ENCODE assay signal across 9 mouse cellular contexts in the genomic region with DNA sequence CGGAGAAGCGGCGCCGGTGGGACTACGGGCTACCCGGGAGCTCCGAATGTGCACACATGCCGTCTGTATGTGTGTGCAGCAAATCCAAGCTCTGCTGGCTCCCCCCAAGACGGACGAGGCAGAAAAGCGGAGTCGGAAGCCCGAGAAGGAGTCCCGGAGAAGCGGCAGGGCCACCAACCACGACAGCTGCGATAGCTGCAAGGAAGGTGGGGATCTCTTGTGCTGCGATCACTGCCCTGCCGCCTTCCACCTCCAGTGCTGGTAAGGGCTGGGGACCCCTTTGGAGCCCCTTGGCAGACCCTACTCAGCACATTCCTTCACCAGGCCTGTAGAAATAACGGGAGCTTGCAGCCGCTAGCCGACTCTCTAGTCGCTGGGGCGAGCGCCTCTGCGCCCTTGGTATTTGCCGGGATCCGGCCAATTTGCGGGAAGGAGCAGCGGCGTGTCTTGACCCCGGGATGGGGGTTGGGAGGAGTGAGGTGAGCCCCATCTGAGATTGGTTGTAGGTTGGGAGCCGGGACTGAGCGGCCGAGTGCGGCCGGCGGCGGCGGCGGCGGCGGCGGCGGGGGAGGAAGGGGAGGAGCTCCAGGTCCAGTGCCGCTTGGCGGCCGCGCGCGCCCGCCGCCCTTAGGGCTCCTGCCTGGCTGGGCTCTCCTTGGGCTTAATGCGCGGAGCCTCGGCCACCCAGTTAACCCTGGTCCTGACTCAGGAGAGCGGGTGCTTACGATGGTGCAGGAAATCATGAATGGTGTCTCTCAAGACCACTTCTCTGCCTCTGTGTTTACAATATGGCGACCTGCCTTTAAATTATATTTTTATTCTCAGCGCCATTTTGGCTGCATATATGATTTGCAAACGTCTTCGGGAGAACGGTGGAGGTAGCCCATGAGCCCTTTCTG. TPM values are rescaled to one million over a fixed set of nuclear protein-coding genes. Genes with fewer than 3 reads are reported as not detected.
DNase-seq lines count a peak whose midpoint lies in the region; ATAC-seq and TF ChIP-seq lines count a peak whose summit lies in the region.
"Had no signal": no experiment of that assay in that cellular context is flagged by ENCODE, and none has a peak within 500 bp of the region (broad histone marks: within the 10 kb centered on the region; RNA-seq: fewer than 3 reads in every experiment).

No protein-coding gene starts in this region.

- peak overlapping the region; percentile 87 for H3K4me2 ChIP-seq in embryonic facial prominence, embryonic 15.5 days (replicated peaks)
- peak overlapping the region; percentile 91 for H3K4me2 ChIP-seq in heart, embryonic 14.5 days (ENCODE audit: low read length)
- H3K4me2 ChIP-seq in liver, embryonic 14.5 days (ENCODE audit: low read depth), result peak overlapping the region; percentile 95
- H3K4me2 ChIP-seq in neural tube, embryonic 14.5 days (ENCODE audit: low read depth, low read length), result peak overlapping the region; percentile 89

- H3K9ac ChIP-seq in embryonic facial prominence, embryonic 15.5 days, result peak overlapping the region; percentile 100
- H3K9ac ChIP-seq in heart, embryonic 14.5 days (ENCODE audit: low read length), result peak overlapping the region; percentile 100
- peak overlapping the region; percentile 96 for H3K9ac ChIP-seq in liver, embryonic 14.5 days (replicated peaks)
- peak overlapping the region; percentile 92 for H3K9ac ChIP-seq in neural tube, embryonic 14.5 days (replicated peaks; ENCODE audit: low read depth, low read length)

- peaks cover 14% of the 10 kb centered on the region for H3K4me1 ChIP-seq in embryonic facial prominence, embryonic 15.5 days
- H3K4me1 ChIP-seq in heart, embryonic 14.5 days (ENCODE audit: control insufficient read depth in 2 of 2, insufficient read depth in 2 of 2, low read length in 2 of 2), result peaks cover 4 to 18% of the 10 kb centered on the region in 2 experiments
- H3K4me1 ChIP-seq in liver, embryonic 14.5 days (replicated peaks; ENCODE audit: control insufficient read depth in 2 of 2, insufficient read depth in 2 of 2, low read length in 1 of 2), result peaks cover 10 to 15% of the 10 kb centered on the region in 2 experiments; a peak in 3 of 4 replicates
- 0 out of 2 replicates have a peak, but pooled peaks cover 4% of the 10 kb centered on the region for H3K4me1 ChIP-seq in neural tube, embryonic 14.5 days (ENCODE audit: control insufficient read depth, insufficient read depth, low read length)

- H3K27ac ChIP-seq in embryonic facial prominence, embryonic 15.5 days (replicated peaks), result peak overlapping the region; percentile 95
- H3K27ac ChIP-seq in heart, embryonic 14.5 days (replicated peaks in 1 of 2; ENCODE audit: control insufficient read depth in 1 of 2, insufficient read depth in 1 of 2, low read depth in 2 of 2, low read length in 2 of 2), result peak overlapping the region; percentile 89 to 93
- H3K27ac ChIP-seq in liver, embryonic 14.5 days, result peak overlapping the region; percentile 77
- peak overlapping the region; percentile 93 for H3K27ac ChIP-seq in neural tube, embryonic 14.5 days (ENCODE audit: low read depth, low read length)

- TF ChIP-seq EP300 in liver, embryonic 14.5 days (IDR thresholded peaks at IDR 0.05; ENCODE audit: low read depth), result no peak

- peak overlapping the region; percentile 99 for H3K4me3 ChIP-seq in embryonic facial prominence, embryonic 15.5 days (replicated peaks)
- peak overlapping the region; percentile 92 to 96 for H3K4me3 ChIP-seq in heart, embryonic 14.5 days (ENCODE audit: control insufficient read depth in 1 of 2, insufficient read depth in 1 of 2, low read depth in 1 of 2, low read length in 2 of 2)
- peak overlapping the region; percentile 92 to 94 for H3K4me3 ChIP-seq in liver, embryonic 14.5 days (ENCODE audit: insufficient read depth in 1 of 2, low read depth in 2 of 2, low read length in 2 of 2)
- H3K4me3 ChIP-seq in neural tube, embryonic 14.5 days (ENCODE audit: low read depth, low read length), result peak overlapping the region; percentile 99

- ATAC-seq in embryonic facial prominence, embryonic 15.5 days (ENCODE audit: insufficient number of reproducible peaks, low FRiP score, low TSS enrichment, low read depth), result no peak
- no peak for ATAC-seq in heart, embryonic 14.5 days (ENCODE audit: insufficient number of reproducible peaks, insufficient read depth, low FRiP score, low read depth)
- no peak for ATAC-seq in liver, embryonic 14.5 days (ENCODE audit: insufficient read depth)
- no peak for ATAC-seq in neural tube, embryonic 14.5 days (ENCODE audit: low read depth)

- DNase-seq in A20 (ENCODE audit: low read depth, low spot score), result peak; percentile 88
- peak; percentile 79 to 87 for DNase-seq in adrenal gland, postnatal 36 days
- DNase-seq in kidney, postnatal 10 days, result peak; percentile 85
- DNase-seq in liver, embryonic 14.5 days (ENCODE audit: low read depth in 3 of 3, low spot score in 3 of 3), result peak in 2 of 3 experiments; percentile 45 to 50
- peak; percentile 83 for DNase-seq in testis, postnatal 10 days (ENCODE audit: low spot score)

- peaks cover 18% of the 10 kb centered on the region for H3K36me3 ChIP-seq in embryonic facial prominence, embryonic 15.5 days
- H3K36me3 ChIP-seq in heart, embryonic 14.5 days (ENCODE audit: control insufficient read depth, insufficient read depth, low read length), result peaks cover 33% of the 10 kb centered on the region
- peaks cover 20% of the 10 kb centered on the region for H3K36me3 ChIP-seq in liver, embryonic 14.5 days (replicated peaks; ENCODE audit: control insufficient read depth, insufficient read depth, low read depth)
- peaks cover 12% of the 10 kb centered on the region; the same call in 1 of the 2 replicates for H3K36me3 ChIP-seq in neural tube, embryonic 14.5 days (ENCODE audit: control insufficient read depth, insufficient read depth, low read length)

- H3K27me3 ChIP-seq in embryonic facial prominence, embryonic 15.5 days, result no peaks in the 10 kb centered on the region
- no peaks in the 10 kb centered on the region for H3K27me3 ChIP-seq in heart, embryonic 14.5 days (ENCODE audit: control insufficient read depth, insufficient read depth, low read length)
- H3K27me3 ChIP-seq in liver, embryonic 14.5 days (ENCODE audit: control insufficient read depth, insufficient read depth, low read length), result no peaks in the 10 kb centered on the region
- H3K27me3 ChIP-seq in neural tube, embryonic 14.5 days (ENCODE audit: control insufficient read depth, insufficient read depth, low read length), result no peaks in the 10 kb centered on the region

- no peak for TF ChIP-seq CTCF in liver, embryonic 14.5 days (IDR thresholded peaks at IDR 0.05; ENCODE audit: low read depth)

- H3K9me3 ChIP-seq in embryonic facial prominence, embryonic 15.5 days (replicated peaks), result no peaks in the 10 kb centered on the region
- H3K9me3 ChIP-seq in heart, embryonic 14.5 days (ENCODE audit: control insufficient read depth, low read length), result no peaks in the 10 kb centered on the region
- H3K9me3 ChIP-seq in liver, embryonic 14.5 days (ENCODE audit: control insufficient read depth, low read length), result no peaks in the 10 kb centered on the region
- H3K9me3 ChIP-seq in neural tube, embryonic 14.5 days (ENCODE audit: control insufficient read depth, low read length), result no peaks in the 10 kb centered on the region

- under 1% methylated on average over 58 of the region's 63 CpGs for WGBS in embryonic facial prominence, embryonic 15.5 days
- under 1% methylated on average over 52 of the region's 63 CpGs for WGBS in heart, embryonic 14.5 days
- WGBS in liver, embryonic 14.5 days (ENCODE audit: insufficient replicate concordance), result under 1% methylated on average over 53 of the region's 63 CpGs
- WGBS in neural tube, embryonic 14.5 days, result under 1% methylated on average over 53 of the region's 63 CpGs

RNA-seq across cellular contexts. Expression of a gene that starts 1.6 kb away (rescaled TPM):
- 10 to 100 TPM; 46.6 to 50.8 TPM for total RNA-seq in adrenal gland, postnatal 36 days (2021)
- 16.8 and 18.4 TPM in 2 replicates for polyA plus RNA-seq in embryonic facial prominence, embryonic 15.5 days (2015; fragmentation: Nextera tagmentation; extraction: Ambion mirVana)
- 10.8 and 11.6 TPM in 2 replicates for polyA plus RNA-seq in heart, embryonic 14.5 days (2014; fragmentation: Nextera tagmentation; extraction: Ambion mirVana)
- 19.0 and 19.2 TPM in 2 replicates for polyA plus RNA-seq in liver, embryonic 14.5 days (2012; rRNA removed)
- polyA plus RNA-seq in liver, embryonic 14.5 days (2014; fragmentation: Nextera tagmentation; extraction: Ambion mirVana), result 4.3 and 5.7 TPM in 2 replicates
- 16.3 and 19.0 TPM in 2 replicates for polyA plus RNA-seq in neural tube, embryonic 14.5 days (2014; fragmentation: Nextera tagmentation; extraction: Ambion mirVana)

RNA-seq across cellular contexts. Expression of a gene that starts 47.9 kb away (rescaled TPM):
- total RNA-seq in adrenal gland, postnatal 36 days (2021), result 10 to 100 TPM; 12.1 to 15.2 TPM
- polyA plus RNA-seq in embryonic facial prominence, embryonic 15.5 days (2015; fragmentation: Nextera tagmentation; extraction: Ambion mirVana), result 18.5 and 19.7 TPM in 2 replicates
- polyA plus RNA-seq in heart, embryonic 14.5 days (2014; fragmentation: Nextera tagmentation; extraction: Ambion mirVana), result 14.4 and 18.0 TPM in 2 replicates
- polyA plus RNA-seq in liver, embryonic 14.5 days (2012; rRNA removed), result 8.6 and 9.4 TPM in 2 replicates
- 17.3 and 17.8 TPM in 2 replicates for polyA plus RNA-seq in liver, embryonic 14.5 days (2014; fragmentation: Nextera tagmentation; extraction: Ambion mirVana)
- 55.6 and 58.6 TPM in 2 replicates for polyA plus RNA-seq in neural tube, embryonic 14.5 days (2014; fragmentation: Nextera tagmentation; extraction: Ambion mirVana)

RNA-seq across cellular contexts. Expression of a gene that starts 53.5 kb away (rescaled TPM):
- total RNA-seq in adrenal gland, postnatal 36 days (2021), result 10 to 100 TPM; 71.4 to 98.4 TPM
- 65.5 and 65.7 TPM in 2 replicates for polyA plus RNA-seq in embryonic facial prominence, embryonic 15.5 days (2015; fragmentation: Nextera tagmentation; extraction: Ambion mirVana)
- polyA plus RNA-seq in heart, embryonic 14.5 days (2014; fragmentation: Nextera tagmentation; extraction: Ambion mirVana), result 95.2 and 98.3 TPM in 2 replicates
- polyA plus RNA-seq in liver, embryonic 14.5 days (2012; rRNA removed), result 17.9 and 18.3 TPM in 2 replicates
- 16.7 and 20.4 TPM in 2 replicates for polyA plus RNA-seq in liver, embryonic 14.5 days (2014; fragmentation: Nextera tagmentation; extraction: Ambion mirVana)
- 106 and 117 TPM in 2 replicates for polyA plus RNA-seq in neural tube, embryonic 14.5 days (2014; fragmentation: Nextera tagmentation; extraction: Ambion mirVana)

RNA-seq across cellular contexts. Expression of a gene that starts 53.6 kb away (rescaled TPM):
- total RNA-seq in adrenal gland, postnatal 36 days (2021), result 1 to 10 TPM; 1.7 to 1.9 TPM
- polyA plus RNA-seq in embryonic facial prominence, embryonic 15.5 days (2015; fragmentation: Nextera tagmentation; extraction: Ambion mirVana), result 0.60 and 1.3 TPM in 2 replicates
- 0.15 TPM in 1 of 2 replicates, not detected in the other for polyA plus RNA-seq in heart, embryonic 14.5 days (2014; fragmentation: Nextera tagmentation; extraction: Ambion mirVana)
- 0.03 and 0.37 TPM in 2 replicates for polyA plus RNA-seq in liver, embryonic 14.5 days (2012; rRNA removed)
- polyA plus RNA-seq in liver, embryonic 14.5 days (2014; fragmentation: Nextera tagmentation; extraction: Ambion mirVana), result 0.05 TPM in 1 of 2 replicates, not detected in the other
- 121 and 145 TPM in 2 replicates for polyA plus RNA-seq in neural tube, embryonic 14.5 days (2014; fragmentation: Nextera tagmentation; extraction: Ambion mirVana)
- total RNA-seq: common myeloid progenitor, adult 5-6 weeks had no signal
